Mouse (Mus musculus) E14TG2a.4 (cell line): ENCODE results near the gene Tent5b.

ENCODE experiments used
- CTCF ChIP-seq: conservative IDR thresholded peaks from 2 replicates; pipeline ENCODE4 v1.5.1; 2014; ENCODE audit warnings: low read length
- NANOG ChIP-seq: IDR thresholded peaks from 2 replicates; pipeline ENCODE4 v1.6.1; 2014; ENCODE audit warnings: borderline replicate concordance, low read length, mixed read lengths
- POU5F1 ChIP-seq: IDR thresholded peaks from 2 replicates; pipeline ENCODE4 v1.6.1; 2014; ENCODE audit warnings: low read length, borderline replicate concordance

- no peak for TF ChIP-seq CTCF
- TF ChIP-seq NANOG = no peak
- TF ChIP-seq POU5F1 = no peak
Measured at GRCm38 (mm10) chr4:133493895-133494294, 14.0 kb downstream of the Tent5b start.
